Mouse (Mus musculus): ENCODE measurements around the gene Olfr198. TPM values are rescaled to one million over a fixed set of nuclear protein-coding genes. Genes with fewer than 3 reads are reported as not detected.
"Not testable (repeated sequence)": the region's sequence is repeated elsewhere in the genome, so short reads cannot be mapped to it uniquely, and the experiment has no call there.

Gene Olfr198
- polyA plus RNA-seq (2021), result not detected

DNA sequence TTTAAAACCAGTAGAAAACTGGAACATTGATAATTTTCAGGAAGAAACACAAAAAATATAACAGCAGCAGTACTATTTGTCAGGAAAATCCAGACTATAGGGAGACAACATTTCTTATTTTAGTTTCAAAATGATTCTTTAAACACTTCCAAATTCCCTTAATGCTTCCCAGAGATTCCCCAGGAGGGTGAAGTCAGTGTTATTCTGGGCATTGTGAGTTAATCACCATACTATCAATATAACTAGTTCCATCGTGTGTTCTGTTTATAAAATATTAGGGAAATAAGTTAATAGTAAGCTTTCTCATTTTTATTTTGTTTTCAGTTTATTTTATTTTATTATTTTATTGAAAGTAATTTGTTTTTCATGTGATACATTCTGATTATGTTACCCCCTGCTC is at the start of gene Olfr198:
TSS of gene Olfr198 (minus strand) at position 101 of the 400 bp plus-strand sequence.
- CTCF ChIA-PET; in situ Hi-C loops (cut with MboI; ENCODE audit: low pct_unique_long_range_greater_than_20kb); DNase-seq (ENCODE audit: low read depth, low spot score); H3K27me3 ChIP-seq; POLR2A ChIA-PET; ATAC-seq: not testable (repeated sequence)

DNA sequence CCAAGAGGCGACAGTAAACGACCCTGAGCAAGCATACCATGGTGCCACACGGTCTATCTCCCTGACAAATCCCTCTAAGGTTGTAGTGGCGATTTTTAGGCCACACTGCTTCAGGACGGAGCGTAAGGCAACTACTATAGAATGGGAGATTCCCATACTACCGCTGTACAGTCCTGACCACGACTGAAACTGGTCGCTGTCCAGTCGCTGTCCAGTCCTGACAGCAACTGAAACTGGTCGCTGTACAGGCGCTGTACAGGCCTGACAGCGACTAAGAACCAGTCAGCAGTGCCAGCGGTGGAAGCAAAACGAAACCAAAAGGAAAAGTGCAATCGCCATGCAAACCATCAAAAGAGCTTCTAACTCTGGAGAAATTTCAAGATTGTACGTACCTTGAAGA is 46.4 kb upstream of the Olfr198 start:
- POLR2A ChIA-PET, result no interaction called here
- no peaks in the 10 kb centered on the region for H3K27me3 ChIP-seq
- DNase-seq (ENCODE audit: low read depth, low spot score), result no peak
- in situ Hi-C loops (cut with MboI; ENCODE audit: low pct_unique_long_range_greater_than_20kb), result no loop called here
- ATAC-seq, result no peak
- CTCF ChIA-PET, result no interaction called here
- TF ChIP-seq CTCF (IDR thresholded peaks at IDR 0.05), result no peak

DNA sequence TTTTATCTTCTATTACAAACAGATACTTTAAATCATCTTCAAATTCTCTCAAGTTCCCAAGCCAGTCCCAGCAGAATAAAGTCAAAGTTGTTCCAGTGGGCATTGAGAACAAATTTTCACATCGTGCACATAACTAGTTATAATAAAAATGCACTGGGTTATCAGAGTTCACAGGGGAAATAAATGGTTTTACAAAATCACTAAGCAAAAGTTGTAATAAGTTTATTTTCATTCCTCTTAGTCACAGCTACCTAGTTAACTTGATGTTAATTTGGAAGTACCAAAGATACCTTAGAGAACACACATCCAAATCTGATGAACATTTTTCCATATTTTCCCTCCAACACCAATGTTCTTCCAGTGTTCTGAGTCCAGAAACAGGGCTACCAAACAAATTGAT is 16.3 kb upstream of the Olfr198 start, which contains the start of gene Olfr199:
TSS of gene Olfr199 (minus strand) at position 101 of the 400 bp plus-strand sequence.
- H3K27me3 ChIP-seq; DNase-seq (ENCODE audit: low read depth, low spot score); CTCF ChIA-PET; POLR2A ChIA-PET; in situ Hi-C loops (cut with MboI; ENCODE audit: low pct_unique_long_range_greater_than_20kb); ATAC-seq: not testable (repeated sequence)

DNA sequence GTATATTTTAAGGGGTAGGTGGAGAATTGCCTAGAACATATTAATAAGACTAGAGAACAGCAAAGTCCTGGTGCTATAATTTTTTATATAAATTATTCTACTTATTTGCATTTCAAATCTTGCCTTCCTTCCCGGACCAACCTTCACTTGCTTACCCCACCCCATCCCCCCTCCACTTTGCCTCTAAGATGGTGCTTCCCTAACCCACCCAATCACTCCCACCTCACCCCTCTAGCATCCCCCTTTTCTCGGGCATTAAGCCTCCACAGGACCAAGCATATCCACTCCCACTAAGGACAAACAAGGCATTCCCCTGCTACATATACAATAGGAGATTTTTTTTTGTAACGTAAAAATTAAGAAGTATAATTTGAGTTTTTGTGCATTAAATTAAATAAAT is 14.5 kb upstream of the Olfr198 start:
- ATAC-seq; H3K27me3 ChIP-seq; DNase-seq (ENCODE audit: low read depth, low spot score); POLR2A ChIA-PET; CTCF ChIA-PET; in situ Hi-C loops (cut with MboI; ENCODE audit: low pct_unique_long_range_greater_than_20kb): not testable (repeated sequence)

DNA sequence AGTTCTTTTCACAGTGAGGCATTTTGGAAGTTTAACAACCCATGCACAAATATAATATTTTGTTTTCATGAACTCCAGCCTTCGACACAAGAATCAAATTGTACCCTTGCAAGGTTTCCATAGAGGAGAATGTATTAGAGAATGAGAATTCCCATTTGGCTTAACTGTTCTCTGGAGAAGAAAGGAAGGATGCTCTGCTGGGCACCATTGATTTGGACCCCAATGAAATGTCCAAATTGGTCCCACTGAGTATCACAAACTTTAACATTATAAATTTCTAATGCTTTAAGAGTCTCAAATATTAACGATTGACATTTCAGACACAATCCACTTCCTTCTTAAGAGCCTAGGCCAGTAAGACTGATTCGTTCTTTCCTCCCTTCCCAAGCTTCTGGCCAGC is 33.0 kb downstream of the Olfr198 start, which contains the start of gene Olfr196:
TSS of gene Olfr196 (minus strand) at position 101 of the 400 bp plus-strand sequence.
- ATAC-seq, result no peak
- POLR2A ChIA-PET, result no interaction called here
- TF ChIP-seq CTCF (IDR thresholded peaks at IDR 0.05), result no peak
- H3K27me3 ChIP-seq, result no peaks in the 10 kb centered on the region
- no peak for DNase-seq (ENCODE audit: low read depth, low spot score)
- CTCF ChIA-PET, result no interaction called here
- in situ Hi-C loops (cut with MboI; ENCODE audit: low pct_unique_long_range_greater_than_20kb), result no loop called here

DNA sequence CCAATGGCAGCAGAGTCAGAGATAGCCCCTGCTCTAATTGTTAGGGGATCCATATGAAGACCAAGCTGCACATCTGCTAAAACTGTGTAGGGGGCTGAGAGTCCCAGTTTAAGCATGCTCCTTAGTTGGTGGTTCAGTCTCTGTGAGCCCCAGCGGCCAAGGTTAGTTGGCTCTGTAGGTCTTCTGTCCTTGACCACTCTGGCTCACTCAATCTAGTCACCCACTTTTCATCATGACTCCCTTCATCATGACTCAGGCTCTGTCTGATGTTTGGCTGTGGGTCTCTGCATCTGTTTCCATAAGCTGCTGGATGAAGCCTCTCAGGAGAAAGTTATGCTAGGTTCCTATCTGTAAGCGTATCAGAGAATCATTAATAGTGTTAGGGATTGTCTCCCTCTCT is 51.3 kb downstream of the Olfr198 start:
- H3K27me3 ChIP-seq, result no peaks in the 10 kb centered on the region
- in situ Hi-C loops (cut with MboI; ENCODE audit: low pct_unique_long_range_greater_than_20kb), result no loop called here
- ChIA-PET CTCF (no interaction called here), POLR2A (no interaction called here)
- ATAC-seq (no peak), DNase-seq (ENCODE audit: low read depth, low spot score) (no peak)
- no peak for TF ChIP-seq CTCF (IDR thresholded peaks at IDR 0.05)

Other genes with a start within 250 kb of the Olfr198 start
- not detected for gene Olfr183, start 208.2 kb downstream of the Olfr198 start, polyA plus RNA-seq (2021)
- gene Olfr186, start 173.2 kb downstream of the Olfr198 start, polyA plus RNA-seq (2021), result not detected
- not detected for gene Olfr187, start 163.8 kb downstream of the Olfr198 start, polyA plus RNA-seq (2021)
- not detected for gene Olfr190, start 125.5 kb downstream of the Olfr198 start, polyA plus RNA-seq (2021)
- not detected for gene Olfr191, start 113.7 kb downstream of the Olfr198 start, polyA plus RNA-seq (2021)
- gene Olfr193, start 91.7 kb downstream of the Olfr198 start, polyA plus RNA-seq (2021), result not detected
- not detected for gene Olfr194, start 82.5 kb downstream of the Olfr198 start, polyA plus RNA-seq (2021)
- not detected for gene Olfr195, start 56.5 kb downstream of the Olfr198 start, polyA plus RNA-seq (2021)
- gene Olfr196, start 33.1 kb downstream of the Olfr198 start, polyA plus RNA-seq (2021), result not detected
- not detected for gene Olfr199, start 16.2 kb upstream of the Olfr198 start, polyA plus RNA-seq (2021)
- not detected for gene Olfr201, start 69.1 kb upstream of the Olfr198 start, polyA plus RNA-seq (2021)
- not detected for gene Olfr202, start 83.3 kb upstream of the Olfr198 start, polyA plus RNA-seq (2021)
- gene Olfr203, start 95.3 kb upstream of the Olfr198 start, polyA plus RNA-seq (2021), result not detected
- not detected for gene Olfr204, start 114.7 kb upstream of the Olfr198 start, polyA plus RNA-seq (2021)
- not detected for gene Olfr205, start 127.6 kb upstream of the Olfr198 start, polyA plus RNA-seq (2021)
- not detected for gene Olfr206, start 145.7 kb upstream of the Olfr198 start, polyA plus RNA-seq (2021)
- 0.09 TPM for gene Olfr209, start 160.5 kb upstream of the Olfr198 start, polyA plus RNA-seq (2021)
- gene Gabrr3, start 203.8 kb upstream of the Olfr198 start, polyA plus RNA-seq (2021), result not detected

All from Patski (cell line).